Mouse (Mus musculus) embryonic facial prominence, embryonic 15.5 days (tissue): ENCODE measurements around the gene Gm45021. TPM values are rescaled to one million over a fixed set of nuclear protein-coding genes. Genes with fewer than 3 reads are reported as not detected.

ENCODE experiments used
- ATAC-seq: fragments of 200-750 bp; cut with Nextera tagmentation; 2 replicates; pipeline ENCODE4 v1.8.0; 2017; ENCODE audit warnings: low read depth, moderate TSS enrichment; ENCODE audit not compliant: insufficient number of reproducible peaks, low FRiP score, low TSS enrichment
- H3K27ac ChIP-seq: fragments of 300-500 bp; sonication (generic); replicated peaks from 2 replicates; pipeline ENCODE4 v1.5.1; 2015; ENCODE audit warnings: mild to moderate bottlenecking, inconsistent platforms
- H3K27me3 ChIP-seq: fragments of 300-500 bp; sonication (generic); 2 replicates; pipeline ENCODE4 v1.6.1; 2015; ENCODE audit warnings: inconsistent platforms
- H3K36me3 ChIP-seq: fragments of 300-500 bp; sonication (generic); 2 replicates; pipeline ENCODE4 v1.6.1; 2015; ENCODE audit warnings: mild to moderate bottlenecking, inconsistent platforms
- H3K4me1 ChIP-seq: fragments of 300-500 bp; sonication (generic); 2 replicates; pipeline ENCODE4 v1.6.1; 2015; ENCODE audit warnings: inconsistent platforms
- H3K4me2 ChIP-seq: fragments of 300-500 bp; sonication (generic); replicated peaks from 2 replicates; pipeline ENCODE4 v1.6.1; 2015; ENCODE audit warnings: mild to moderate bottlenecking, inconsistent platforms
- H3K4me3 ChIP-seq: fragments of 300-500 bp; sonication (generic); replicated peaks from 2 replicates; pipeline ENCODE4 v1.5.1; 2015; ENCODE audit warnings: mild to moderate bottlenecking, inconsistent platforms
- H3K9ac ChIP-seq: fragments of 300-500 bp; sonication (generic); 2 replicates; pipeline ENCODE4 v1.6.1; 2015; ENCODE audit warnings: inconsistent platforms
- H3K9me3 ChIP-seq: fragments of 300-500 bp; sonication (generic); replicated peaks from 2 replicates; pipeline ENCODE4 v1.6.1; 2016; ENCODE audit warnings: inconsistent platforms
- WGBS: fragments of 180-500 bp; shearing (Covaris S2); methylation state at CpG from one replicate; pipeline ENCODE4 v1.1.7; 2015; 5-methylcytosine and 5-hydroxymethylcytosine counted together
- polyA plus RNA-seq: library from polyadenylated mRNA; unstranded; fragments of >200 nt; fragmentation: Nextera tagmentation; extraction: Ambion mirVana; gene quantifications from 2 replicates; pipeline ENCODE4 v1.2.1, GENCODE M21; 2015

Gene Gm45021
- polyA plus RNA-seq = not detected in 2 replicates

- ATAC-seq = no peak
- H3K27ac ChIP-seq = 0 out of 2 replicates have a peak within 1 kb of the TSS, but pooled peaks have one; percentile 22
- peaks cover 13% of the 10 kb centered on the region for H3K4me1 ChIP-seq
- 20% methylated on average over 6 of the region's 6 CpGs for WGBS
- no peaks in the 10 kb centered on the region for H3K36me3 ChIP-seq
- no peak within 1 kb of the TSS for H3K9ac ChIP-seq
- H3K27me3 ChIP-seq = no peaks in the 10 kb centered on the region
- H3K4me2 ChIP-seq = no peak within 1 kb of the TSS
- no peak within 1 kb of the TSS for H3K4me3 ChIP-seq
- H3K9me3 ChIP-seq = no peaks in the 10 kb centered on the region
Measured at GRCm38 (mm10) chr6:48589194-48589750, at the start of gene Gm45021. Gene Gm45021 (plus strand): TSS chr6:48589610.

- Histone ChIP-seq H3K27me3 (no peaks in the 10 kb centered on the region), H3K4me1 (peaks cover 32% of the 10 kb centered on the region), H3K4me3 (no peak overlapping the region), H3K27ac (no peak overlapping the region), H3K36me3 (no peaks in the 10 kb centered on the region), H3K4me2 (no peak overlapping the region), H3K9ac (no peak overlapping the region), H3K9me3 (no peaks in the 10 kb centered on the region)
- ATAC-seq = no peak
- 66% methylated on average over 5 of the region's 5 CpGs for WGBS
Measured at GRCm38 (mm10) chr6:48539860-48540259, 49.5 kb upstream of the Gm45021 start.

GRCm38 (mm10) chr6:48540721-48541120 is 48.7 kb upstream of the Gm45021 start:
- 62% methylated on average over 3 of the region's 3 CpGs for WGBS
- no peak overlapping the region for H3K4me2 ChIP-seq
- H3K9ac ChIP-seq = no peak overlapping the region
- peaks cover 32% of the 10 kb centered on the region for H3K4me1 ChIP-seq
- no peak overlapping the region for H3K27ac ChIP-seq
- no peaks in the 10 kb centered on the region for H3K27me3 ChIP-seq
- H3K36me3 ChIP-seq = no peaks in the 10 kb centered on the region
- no peaks in the 10 kb centered on the region for H3K9me3 ChIP-seq
- ATAC-seq = no peak
- H3K4me3 ChIP-seq = no peak overlapping the region

- Histone ChIP-seq H3K27me3 (no peaks in the 10 kb centered on the region), H3K27ac (no peak overlapping the region), H3K9ac (no peak overlapping the region), H3K4me1 (peaks cover 32% of the 10 kb centered on the region), H3K4me2 (no peak overlapping the region), H3K9me3 (no peaks in the 10 kb centered on the region), H3K36me3 (no peaks in the 10 kb centered on the region), H3K4me3 (no peak overlapping the region)
- 21% methylated on average over 7 of the region's 7 CpGs for WGBS
- no peak; the same call in 1 of the 2 replicates for ATAC-seq
Measured at GRCm38 (mm10) chr6:48541560-48542450, 47.6 kb upstream of the Gm45021 start.

- Histone ChIP-seq H3K36me3 (no peaks in the 10 kb centered on the region), H3K27me3 (no peaks in the 10 kb centered on the region), H3K4me2 (no peak overlapping the region), H3K9ac (no peak overlapping the region), H3K27ac (no peak overlapping the region), H3K9me3 (no peaks in the 10 kb centered on the region), H3K4me3 (no peak overlapping the region), H3K4me1 (peaks cover 24% of the 10 kb centered on the region)
- 81% methylated on average over 3 of the region's 3 CpGs for WGBS
- no peak for ATAC-seq
Measured at GRCm38 (mm10) chr6:48542631-48543030, 46.8 kb upstream of the Gm45021 start.

GRCm38 (mm10) chr6:48545251-48545650 is 44.2 kb upstream of the Gm45021 start:
- Histone ChIP-seq H3K36me3 (no peaks in the 10 kb centered on the region), H3K9ac (no peak overlapping the region)

GRCm38 (mm10) chr6:48546271-48546670 is 43.1 kb upstream of the Gm45021 start:
- H3K9ac ChIP-seq = no peak overlapping the region

More at GRCm38 (mm10) chr6:48545251-48545650, 44.2 kb upstream of the Gm45021 start:
- no peak for ATAC-seq
- Histone ChIP-seq H3K27ac (no peak overlapping the region), H3K4me3 (no peak overlapping the region), H3K27me3 (no peaks in the 10 kb centered on the region), H3K9me3 (no peaks in the 10 kb centered on the region), H3K4me1 (peaks cover 18% of the 10 kb centered on the region), H3K4me2 (no peak overlapping the region)
- 73% methylated on average over 5 of the region's 5 CpGs for WGBS

GRCm38 (mm10) chr6:48546858-48547257 is 42.6 kb upstream of the Gm45021 start:
- ATAC-seq = peak; percentile 43; the same call in 1 of the 2 replicates
- Histone ChIP-seq H3K4me2 (no peak overlapping the region), H3K27me3 (no peaks in the 10 kb centered on the region), H3K27ac (no peak overlapping the region), H3K9me3 (no peaks in the 10 kb centered on the region), H3K4me3 (no peak overlapping the region), H3K36me3 (no peaks in the 10 kb centered on the region), H3K4me1 (peaks cover 9% of the 10 kb centered on the region), H3K9ac (no peak overlapping the region)
- 35% methylated on average over 4 of the region's 4 CpGs for WGBS

More at GRCm38 (mm10) chr6:48546271-48546670, 43.1 kb upstream of the Gm45021 start:
- peaks cover 15% of the 10 kb centered on the region for H3K4me1 ChIP-seq
- ATAC-seq = no peak
- no peak overlapping the region for H3K4me2 ChIP-seq
- H3K9me3 ChIP-seq = no peaks in the 10 kb centered on the region
- no peak overlapping the region for H3K27ac ChIP-seq
- H3K36me3 ChIP-seq = no peaks in the 10 kb centered on the region
- H3K27me3 ChIP-seq = no peaks in the 10 kb centered on the region
- 58% methylated on average over 1 of the region's 1 CpGs for WGBS
- no peak overlapping the region for H3K4me3 ChIP-seq

GRCm38 (mm10) chr6:48548314-48548713 is 41.1 kb upstream of the Gm45021 start:
- no peak overlapping the region for H3K4me3 ChIP-seq
- peaks cover 4% of the 10 kb centered on the region; the same call in 1 of the 2 replicates for H3K4me1 ChIP-seq
- WGBS = 93% methylated on average over 6 of the region's 6 CpGs
- no peaks in the 10 kb centered on the region for H3K9me3 ChIP-seq
- H3K27ac ChIP-seq = no peak overlapping the region
- ATAC-seq = no peak
- no peaks in the 10 kb centered on the region for H3K27me3 ChIP-seq
- H3K4me2 ChIP-seq = no peak overlapping the region
- no peak overlapping the region for H3K9ac ChIP-seq
- no peaks in the 10 kb centered on the region for H3K36me3 ChIP-seq

GRCm38 (mm10) chr6:48552918-48553317 is 36.5 kb upstream of the Gm45021 start:
- no peak for ATAC-seq

GRCm38 (mm10) chr6:48553819-48554218 is 35.6 kb upstream of the Gm45021 start:
- Histone ChIP-seq H3K9ac (no peak overlapping the region; the same call in 1 of the 2 replicates), H3K4me2 (peak overlapping the region; percentile 71), H3K4me1 (peaks cover 14% of the 10 kb centered on the region; the same call in 1 of the 2 replicates), H3K9me3 (no peaks in the 10 kb centered on the region), H3K27me3 (no peaks in the 10 kb centered on the region), H3K27ac (peak overlapping the region; percentile 98), H3K36me3 (no peaks in the 10 kb centered on the region; the same call in 1 of the 2 replicates), H3K4me3 (peak overlapping the region; percentile 53; the same call in 1 of the 2 replicates)
- ATAC-seq = no peak
- WGBS = 84% methylated on average over 4 of the region's 4 CpGs

More at GRCm38 (mm10) chr6:48552918-48553317, 36.5 kb upstream of the Gm45021 start:
- no peaks in the 10 kb centered on the region for H3K27me3 ChIP-seq
- no peaks in the 10 kb centered on the region for H3K9me3 ChIP-seq
- no peaks in the 10 kb centered on the region; the same call in 1 of the 2 replicates for H3K36me3 ChIP-seq
- H3K4me3 ChIP-seq = no peak overlapping the region
- WGBS = 57% methylated on average over 4 of the region's 4 CpGs
- H3K4me2 ChIP-seq = no peak overlapping the region
- H3K9ac ChIP-seq = no peak overlapping the region
- peaks cover 14% of the 10 kb centered on the region; the same call in 1 of the 2 replicates for H3K4me1 ChIP-seq
- H3K27ac ChIP-seq = no peak overlapping the region
